Mouse (Mus musculus): ENCODE measurements around the gene Lrrc72. TPM values are rescaled to one million over a fixed set of nuclear protein-coding genes. Genes with fewer than 3 reads are reported as not detected.
"Not testable (repeated sequence)": the region's sequence is repeated elsewhere in the genome, so short reads cannot be mapped to it uniquely, and the experiment has no call there.

Lrrc72 gene
- not detected for total RNA-seq (2022)

DNA sequence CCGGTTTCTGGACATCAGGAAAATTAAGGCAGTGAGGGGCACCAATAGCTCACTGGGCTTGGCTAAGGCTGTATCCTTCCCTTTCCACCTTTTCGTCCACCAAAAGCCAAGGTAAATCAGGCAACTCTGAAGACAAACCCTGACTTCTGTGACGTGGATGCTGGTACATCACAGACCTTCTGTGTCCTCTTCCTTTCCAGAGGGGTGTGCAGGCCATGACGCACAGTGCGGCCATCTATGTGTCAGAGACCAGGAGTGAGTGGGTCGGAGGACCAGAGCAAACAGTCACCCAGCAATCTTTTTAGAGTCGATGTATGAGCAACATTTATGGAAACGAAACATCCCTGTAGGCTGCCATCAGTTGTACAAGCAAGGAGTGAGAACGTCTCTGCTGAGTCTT, at the start of gene Lrrc72:
Gene Lrrc72 (minus strand): TSS at position 101 of the 400 bp plus-strand sequence.
- DNase-seq, result no peak

DNA sequence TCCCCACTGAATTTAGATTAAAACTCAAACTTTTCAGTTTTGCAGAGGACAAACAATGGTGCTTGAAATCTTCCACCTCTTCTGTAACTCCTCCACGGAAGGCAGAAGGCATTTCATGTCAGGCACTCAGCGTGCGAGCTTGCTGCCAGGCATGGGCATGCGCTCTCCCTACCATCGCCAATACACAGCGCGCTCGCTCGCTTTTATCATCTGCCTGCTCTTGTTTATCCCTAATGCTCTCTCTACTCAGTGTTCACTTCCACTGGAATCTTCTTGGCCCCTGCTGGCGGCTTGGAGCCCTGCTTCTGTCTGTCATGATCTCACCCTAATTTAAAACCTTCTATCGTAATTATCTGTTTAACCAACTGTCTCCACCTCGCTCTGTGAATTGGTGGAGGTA, 49.1 kb upstream of the Lrrc72 start:
- DNase-seq, result no peak

DNA sequence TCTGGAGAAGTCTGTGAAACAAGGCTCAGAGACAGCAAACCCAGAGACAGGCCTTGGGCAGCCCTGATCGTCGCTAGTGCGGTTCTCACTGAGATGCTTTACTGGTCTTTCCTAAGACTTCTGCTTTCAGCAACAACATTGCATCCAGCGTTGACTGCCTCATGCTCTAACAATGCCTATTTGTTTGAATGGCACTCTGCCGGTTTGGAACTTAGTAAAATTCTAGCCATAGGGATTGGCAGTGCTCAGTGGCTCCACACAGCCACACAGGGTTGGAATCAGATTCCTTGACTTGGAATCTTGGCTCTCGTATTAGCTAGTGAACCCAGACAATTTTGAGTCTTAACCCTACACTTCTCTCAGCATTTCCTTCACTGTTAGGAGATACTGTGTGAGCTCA, 38.1 kb upstream of the Lrrc72 start:
- DNase-seq, result no peak

DNA sequence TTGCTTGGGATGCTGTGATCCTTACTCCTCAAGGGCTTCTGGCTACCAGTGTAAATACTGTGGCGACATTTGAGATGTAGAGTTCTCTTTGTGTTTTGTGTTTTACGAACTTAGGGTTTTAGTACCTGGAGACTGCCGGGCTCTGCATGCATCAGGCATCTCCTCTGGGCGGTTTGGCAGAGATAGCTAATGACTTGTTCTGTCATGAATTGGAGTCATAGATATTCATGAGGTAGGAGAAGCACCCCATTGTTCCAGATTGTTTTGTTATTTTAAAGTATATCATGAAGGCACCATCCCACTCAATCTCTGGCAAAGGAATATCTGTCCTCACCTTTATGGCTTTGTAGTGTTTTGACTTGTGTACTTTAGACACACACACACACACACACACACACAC, 37.3 kb upstream of the Lrrc72 start:
- no peak for DNase-seq

DNA sequence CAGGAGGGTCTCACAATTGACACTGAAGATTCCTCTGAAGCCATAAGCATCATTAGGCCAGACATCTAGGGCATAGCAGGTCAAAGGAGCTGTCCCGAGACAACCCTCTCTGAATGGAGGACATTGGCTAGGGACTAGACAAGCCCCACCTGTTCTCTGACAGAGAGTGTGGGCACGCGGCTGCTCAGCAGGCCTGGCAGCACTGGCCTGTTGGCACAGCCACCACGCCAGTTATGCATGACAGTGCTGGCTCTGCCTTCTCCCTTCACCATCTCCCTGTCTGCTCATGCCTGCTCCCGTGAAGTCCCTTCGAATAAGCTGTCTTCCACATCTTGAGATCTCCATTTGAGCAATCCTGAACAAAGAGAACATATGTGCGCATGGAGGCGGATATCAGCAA, 36.4 kb upstream of the Lrrc72 start:
- no peak for DNase-seq

DNA sequence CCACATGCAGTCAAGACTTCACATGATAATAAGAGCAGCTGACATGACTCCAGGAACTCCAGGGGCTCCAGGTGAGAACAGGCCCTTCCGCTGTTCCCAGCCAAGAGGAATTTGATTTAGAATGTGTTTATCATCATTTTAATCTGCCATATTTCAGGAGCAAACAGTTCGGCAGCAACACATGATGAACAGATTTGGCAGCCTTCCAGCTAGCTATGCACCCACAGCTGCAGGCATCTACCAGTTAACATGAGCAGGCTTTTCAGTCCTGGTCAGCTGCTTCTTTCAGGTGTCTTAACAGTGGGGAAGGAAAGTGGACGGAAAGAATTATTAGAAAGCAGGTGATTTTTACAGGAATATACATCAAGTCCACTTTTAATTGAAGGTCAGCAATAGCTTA, 21.6 kb upstream of the Lrrc72 start:
- no peak for DNase-seq

DNA sequence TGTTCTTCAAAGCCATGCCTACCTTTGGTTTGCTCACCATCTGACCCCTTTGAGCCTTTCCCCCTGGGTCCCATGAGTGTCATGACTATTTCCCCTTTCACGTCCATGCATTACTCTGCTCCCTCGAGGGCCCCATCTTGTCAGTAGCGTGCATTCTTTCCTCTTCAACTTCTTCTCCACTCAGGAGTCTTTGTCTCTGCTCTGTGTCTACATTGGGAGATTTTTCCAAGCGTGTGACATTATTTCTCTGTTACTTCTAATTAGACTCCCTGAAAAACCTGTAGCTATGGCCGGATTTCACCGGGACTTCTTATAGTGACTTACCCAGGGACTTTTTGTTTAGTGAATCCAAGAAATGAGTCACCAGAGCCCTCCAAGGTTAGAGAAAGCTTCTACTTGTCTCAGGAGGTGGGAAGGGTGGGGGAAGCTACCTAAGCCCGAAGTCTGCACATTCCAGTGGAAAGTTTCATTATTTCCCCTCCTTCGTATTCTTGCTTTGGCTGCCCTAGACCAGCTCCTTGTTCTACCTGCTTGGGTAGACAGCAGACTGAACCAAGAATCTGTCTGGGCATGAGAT, 14.6 kb upstream of the Lrrc72 start:
- DNase-seq, result no peak

DNA sequence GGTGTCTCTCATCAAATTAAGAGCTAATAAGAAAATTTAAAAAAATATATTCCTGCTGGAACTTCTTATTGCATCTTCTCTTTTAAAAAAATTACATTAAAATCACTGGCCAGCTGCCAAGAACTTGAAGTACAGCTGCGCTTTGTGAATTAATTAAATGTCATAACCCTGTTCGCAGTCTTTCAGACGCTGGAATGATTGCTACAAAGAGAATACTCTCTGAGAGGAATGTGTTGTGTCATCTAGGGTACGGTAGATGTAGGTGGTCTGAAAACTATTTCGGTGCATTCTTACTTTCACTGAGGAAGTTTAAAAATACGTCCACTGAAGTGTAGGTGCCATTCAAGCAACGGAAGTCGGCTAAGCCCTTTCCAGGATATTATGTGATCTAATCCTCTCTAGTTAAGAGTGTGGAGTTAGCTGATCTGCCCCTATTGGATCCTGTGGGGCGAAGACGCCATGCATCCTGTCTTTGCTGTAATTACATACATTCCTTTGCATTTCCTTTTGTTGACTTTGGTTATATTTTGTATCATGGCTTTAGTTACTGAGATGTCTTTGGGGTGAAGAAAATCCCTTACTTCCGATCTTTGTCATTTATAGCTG, 9.0 kb upstream of the Lrrc72 start:
- DNase-seq, result no peak

DNA sequence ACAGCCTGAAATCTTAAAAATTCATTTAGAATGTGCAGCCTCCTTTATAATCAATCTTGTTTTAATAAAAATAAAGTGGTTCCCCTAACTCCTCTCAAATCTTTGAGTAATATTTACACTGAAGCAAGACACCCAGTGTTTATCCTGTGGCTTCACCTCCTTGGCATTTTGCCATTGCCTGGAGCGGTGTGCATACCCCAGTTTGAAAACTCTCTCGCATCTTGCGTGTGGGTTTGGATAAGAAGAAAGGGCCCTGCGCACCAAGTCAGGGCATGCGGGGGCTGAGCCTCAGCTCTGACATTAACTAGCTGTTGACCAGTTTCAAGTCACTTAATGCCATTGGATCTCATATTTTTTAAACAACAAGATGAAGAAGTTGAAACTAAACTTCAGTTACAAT, 2.2 kb upstream of the Lrrc72 start:
- no peak for DNase-seq

DNA sequence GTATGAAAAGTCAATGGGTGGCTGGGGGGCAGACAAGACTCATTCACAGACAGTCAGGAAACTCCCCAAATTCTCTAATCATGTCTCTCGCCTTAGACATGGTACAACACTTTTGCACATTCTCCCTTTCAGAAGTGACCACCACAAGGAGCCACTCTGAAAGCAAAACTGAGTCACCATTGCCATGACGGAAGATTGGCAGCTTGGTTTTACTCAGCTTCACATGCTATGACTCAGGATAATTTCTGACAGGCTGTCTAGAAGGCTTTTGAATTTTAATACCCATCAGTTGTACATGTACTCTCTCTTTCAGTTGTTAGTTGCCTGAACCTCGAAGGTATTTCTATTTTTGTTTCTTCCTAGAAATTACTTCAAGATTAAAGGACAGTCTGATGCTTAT, 12.0 kb downstream of the Lrrc72 start:
- DNase-seq, result no peak

DNA sequence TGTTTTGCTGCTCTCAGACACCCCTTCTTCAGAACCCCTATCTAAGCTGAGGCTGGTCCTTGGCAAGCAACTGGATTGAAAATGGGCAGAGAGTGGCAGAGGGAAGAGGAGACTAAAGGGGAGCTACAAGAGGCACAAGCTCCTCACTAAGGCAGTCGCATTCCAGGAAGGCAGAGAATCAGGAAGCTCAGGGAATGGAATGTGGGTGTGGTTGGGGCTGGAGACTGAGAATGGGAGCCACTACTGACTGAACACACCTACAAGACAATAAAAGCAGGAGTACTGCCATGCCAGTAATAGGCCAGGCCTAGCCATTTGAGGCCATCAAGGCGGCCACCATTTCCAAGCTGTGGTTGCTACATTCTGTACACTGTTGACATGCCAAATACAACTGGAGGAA, 21.8 kb downstream of the Lrrc72 start:
- DNase-seq, result no peak

DNA sequence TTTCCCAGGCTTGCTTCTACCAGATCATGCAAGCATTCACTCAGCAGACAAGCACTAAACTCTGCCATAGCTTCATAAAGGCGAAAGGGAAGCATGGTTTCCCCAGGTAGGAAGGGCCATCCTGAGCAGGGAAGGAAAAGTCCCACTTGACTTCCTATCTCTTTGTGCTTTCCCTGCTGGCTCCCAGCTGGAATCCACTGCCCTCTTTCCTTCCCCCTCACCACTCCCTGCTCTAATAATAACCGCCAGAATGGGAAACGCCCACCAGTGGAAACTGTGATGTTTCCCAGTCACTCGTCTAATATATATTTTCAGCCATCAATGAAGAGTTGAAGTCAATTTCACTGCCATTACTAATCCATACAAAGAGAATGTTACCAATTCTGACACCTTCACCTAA, 28.8 kb downstream of the Lrrc72 start:
- DNase-seq, result no peak

DNA sequence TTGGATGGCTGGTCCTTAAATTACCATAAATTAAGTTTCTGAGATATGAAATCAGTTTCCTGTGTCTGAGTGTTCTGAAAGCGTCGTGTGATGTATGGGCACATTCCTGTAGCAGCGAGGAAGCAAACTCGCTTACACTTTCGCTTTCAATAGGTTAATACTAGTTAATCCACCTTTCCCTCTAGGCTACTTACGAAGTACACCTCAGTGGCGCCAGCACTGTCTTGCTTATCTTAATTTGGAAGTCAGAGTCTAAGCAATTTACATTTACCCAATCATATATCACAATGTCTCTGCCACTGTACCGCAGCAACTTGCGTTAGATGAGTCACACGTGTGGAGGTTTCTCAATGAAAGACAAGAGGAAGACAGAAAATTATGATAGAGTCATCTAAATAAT, 36.3 kb downstream of the Lrrc72 start:
- DNase-seq, result no peak

DNA sequence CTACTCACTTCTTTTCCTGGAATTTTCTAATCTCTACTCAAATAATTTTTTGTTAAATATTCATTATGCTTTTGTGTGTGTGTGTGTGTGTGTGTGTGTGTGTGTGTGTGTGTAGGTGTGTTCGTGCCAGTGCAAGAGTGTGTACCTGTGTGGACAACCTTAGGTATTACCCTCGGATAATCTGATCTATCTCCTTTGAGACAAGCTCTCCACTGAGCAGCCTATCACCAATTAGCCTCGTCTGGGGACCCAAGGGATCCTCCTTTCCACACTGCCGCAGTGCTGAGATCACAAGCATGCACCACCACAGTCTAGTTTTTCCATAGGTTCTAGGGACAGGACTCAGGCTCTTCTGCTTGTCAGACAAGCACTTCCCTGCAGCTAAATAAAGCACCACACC, 37.0 kb downstream of the Lrrc72 start:
- DNase-seq, result no peak

DNA sequence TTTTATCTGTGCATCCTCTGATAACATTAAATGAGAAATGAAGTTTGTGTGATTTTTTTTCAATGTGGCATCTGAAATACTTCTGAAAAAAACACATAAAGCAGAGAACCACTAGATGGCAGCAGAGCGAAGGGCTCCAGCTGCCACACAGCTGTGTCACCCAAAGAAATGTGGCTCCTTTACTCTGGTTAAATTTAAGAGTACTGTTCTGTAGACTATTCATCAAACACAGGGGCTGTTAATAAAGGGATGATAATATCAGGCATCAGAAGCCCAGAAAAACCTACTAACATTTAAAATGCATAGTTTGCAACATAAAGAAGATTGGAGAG, 38.1 kb downstream of the Lrrc72 start:
- DNase-seq, result no peak

DNA sequence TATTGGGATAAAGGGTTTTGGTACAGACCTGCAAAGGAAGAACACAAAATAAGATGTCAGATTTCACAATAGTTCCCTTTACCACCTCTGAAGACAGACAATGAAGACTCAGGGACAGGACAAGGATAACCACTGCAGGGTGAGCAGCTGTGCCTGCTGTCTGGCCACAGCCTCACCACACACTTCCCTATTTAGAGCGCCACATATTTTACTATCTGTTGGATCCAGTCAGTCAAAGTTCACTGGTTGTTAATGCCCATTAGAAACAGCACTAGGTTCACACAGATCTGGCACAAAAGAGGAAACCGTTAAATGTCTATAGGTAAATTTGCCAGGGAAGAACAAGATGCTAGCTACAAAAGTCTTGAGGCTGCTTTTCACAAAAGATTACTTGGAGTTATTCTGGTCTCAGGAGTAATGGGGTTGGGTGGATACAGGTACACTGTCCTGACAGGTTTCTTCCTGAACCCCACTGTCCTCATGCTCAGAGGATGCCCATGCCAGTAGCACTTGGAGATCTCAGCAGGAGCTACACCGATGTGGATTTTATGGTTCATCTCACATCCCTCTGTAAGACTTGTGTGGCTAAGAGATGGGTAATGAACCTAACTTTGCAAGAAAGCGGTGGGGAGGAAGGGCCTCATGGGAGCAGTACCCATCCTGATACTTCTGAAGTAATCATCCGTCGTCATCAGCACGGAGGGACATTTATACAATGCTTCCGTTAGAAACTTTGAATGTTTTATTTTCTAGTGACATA, 38.6 kb downstream of the Lrrc72 start:
- no peak for DNase-seq

DNA sequence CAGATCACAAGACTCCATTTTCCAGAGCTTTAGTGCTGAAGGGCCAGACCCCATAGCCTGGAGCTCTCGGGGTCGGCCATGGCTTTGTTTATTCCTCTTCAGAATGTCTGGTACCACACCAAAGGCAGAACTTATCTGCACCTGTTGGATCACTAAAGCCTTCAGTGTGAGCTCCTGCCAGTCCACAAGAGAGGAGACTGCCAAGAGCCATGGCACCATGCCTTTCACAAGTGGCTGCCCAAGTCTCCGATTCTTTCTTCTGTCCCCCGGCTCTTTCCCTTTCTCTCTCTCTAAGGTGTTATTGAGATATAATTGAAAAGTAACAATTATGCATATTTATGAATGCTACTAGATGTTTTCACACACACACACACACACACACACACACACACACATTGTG, 43.1 kb downstream of the Lrrc72 start:
- no peak for DNase-seq

DNA sequence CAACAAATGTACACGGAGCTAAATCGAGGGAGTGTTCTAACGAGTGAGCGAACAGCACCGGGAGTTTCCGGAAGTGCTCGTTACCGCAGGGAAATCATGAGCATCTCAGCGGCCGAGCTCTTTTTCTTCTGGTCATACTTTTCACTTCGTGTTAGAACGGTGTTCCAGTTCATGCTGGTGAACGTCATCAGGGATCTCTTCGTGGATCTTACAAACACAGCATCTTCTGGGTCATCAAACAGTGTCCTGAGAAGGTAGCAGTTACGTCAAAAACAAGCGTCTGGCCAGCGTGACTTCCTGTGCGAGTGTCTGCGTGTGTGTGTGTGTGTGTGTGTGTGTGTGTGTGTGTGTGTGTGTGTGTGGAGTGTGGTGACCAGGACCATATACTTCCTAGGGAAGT, 44.7 kb downstream of the Lrrc72 start:
- no peak for DNase-seq

DNA sequence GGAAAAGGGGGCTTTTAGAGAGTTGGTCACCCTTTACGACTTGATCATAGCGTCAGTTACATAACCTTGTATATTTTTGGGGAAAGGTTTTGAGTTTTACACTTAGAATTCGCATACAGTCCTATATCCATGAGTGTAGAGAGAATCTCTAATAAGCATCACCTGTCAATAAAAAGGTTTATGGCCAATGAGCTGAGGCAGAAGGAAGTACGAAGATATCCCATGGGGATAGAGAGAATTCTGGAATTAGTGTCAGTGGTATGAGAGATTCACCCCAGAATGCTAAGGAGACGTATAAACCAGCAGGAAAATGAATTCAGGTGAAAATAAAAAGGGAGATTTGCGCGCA, 45.4 kb downstream of the Lrrc72 start:
- DNase-seq, result no peak

DNA sequence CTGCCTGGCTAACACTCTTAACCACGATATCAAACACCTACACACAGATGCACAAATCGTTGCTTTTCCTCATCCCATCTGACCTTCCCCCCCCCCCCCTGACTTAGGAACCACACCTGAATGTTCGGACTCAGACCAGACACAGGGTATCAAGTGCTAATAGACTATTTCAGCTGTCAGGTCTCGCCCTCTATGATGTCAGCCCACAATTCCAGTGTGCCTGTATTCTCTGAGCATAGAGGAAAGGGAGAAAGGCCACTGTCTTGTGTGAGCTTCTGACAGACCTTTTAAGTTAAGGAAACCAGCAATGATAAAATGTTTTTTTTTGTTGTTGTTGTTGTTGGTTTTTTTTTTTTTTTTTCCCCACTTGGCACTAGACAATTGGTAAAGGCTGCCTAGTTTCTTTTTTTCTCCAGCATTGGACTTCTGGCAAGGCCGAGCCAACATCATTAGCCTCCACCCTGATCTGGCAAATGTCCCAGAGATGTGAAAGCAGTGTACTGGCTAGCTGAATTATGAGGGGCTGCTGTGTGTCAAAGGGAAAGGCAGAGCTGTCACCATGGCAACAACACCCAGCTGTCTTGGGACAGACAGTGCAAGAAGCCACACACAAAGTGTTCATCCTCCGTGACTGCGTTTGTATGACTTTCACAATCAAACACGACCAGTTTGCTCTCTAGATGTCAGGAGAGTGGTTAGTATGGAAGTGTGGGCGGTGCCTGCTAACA, 46.0 kb downstream of the Lrrc72 start:
- DNase-seq, result peak; percentile 55

DNA sequence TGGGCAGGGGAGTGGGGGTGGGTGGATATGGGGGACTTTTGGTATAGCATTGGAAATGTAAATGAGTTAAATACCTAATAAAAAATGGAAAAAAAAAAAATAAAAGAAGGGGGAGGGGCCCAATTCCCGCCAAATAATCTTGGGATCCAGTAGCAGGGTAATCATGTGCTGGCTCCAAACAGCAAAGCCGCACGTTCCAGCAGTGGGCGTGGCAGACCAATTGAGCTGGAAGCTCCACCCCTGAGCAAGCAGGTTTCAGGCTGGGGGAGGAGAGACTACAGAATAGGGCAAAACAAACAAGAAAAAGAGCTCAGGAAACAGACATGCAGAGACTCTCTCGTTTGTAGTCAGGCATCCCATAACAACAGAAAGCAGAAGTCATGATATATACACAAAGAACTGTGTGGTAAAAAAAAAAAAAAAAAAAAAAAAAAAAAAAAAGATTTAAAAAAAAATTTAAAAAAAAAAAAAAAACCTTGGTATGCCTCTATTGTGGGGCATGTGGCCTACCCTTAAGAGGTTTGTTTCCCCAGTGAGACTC, 47.5 kb downstream of the Lrrc72 start:
- DNase-seq, result not testable (repeated sequence)

DNA sequence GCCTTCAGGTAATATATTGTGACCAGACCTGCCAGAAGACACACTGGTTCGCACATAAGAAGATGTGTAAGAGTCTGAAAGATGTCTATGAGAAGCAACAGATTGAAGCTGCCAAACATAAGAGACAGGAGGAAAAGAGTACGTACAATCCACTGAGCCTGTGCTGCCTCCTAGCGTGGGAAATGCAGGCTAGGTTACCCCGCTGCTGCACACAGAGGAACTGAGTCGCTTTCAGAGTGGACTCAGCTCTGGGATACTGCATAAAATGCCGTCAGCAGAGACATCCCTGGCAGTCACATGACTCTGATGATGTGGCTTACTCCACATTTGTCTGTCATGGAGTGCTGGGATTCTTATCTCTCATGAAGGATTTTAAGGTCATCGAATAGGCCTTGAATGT, 58.2 kb downstream of the Lrrc72 start:
- DNase-seq, result no peak

DNA sequence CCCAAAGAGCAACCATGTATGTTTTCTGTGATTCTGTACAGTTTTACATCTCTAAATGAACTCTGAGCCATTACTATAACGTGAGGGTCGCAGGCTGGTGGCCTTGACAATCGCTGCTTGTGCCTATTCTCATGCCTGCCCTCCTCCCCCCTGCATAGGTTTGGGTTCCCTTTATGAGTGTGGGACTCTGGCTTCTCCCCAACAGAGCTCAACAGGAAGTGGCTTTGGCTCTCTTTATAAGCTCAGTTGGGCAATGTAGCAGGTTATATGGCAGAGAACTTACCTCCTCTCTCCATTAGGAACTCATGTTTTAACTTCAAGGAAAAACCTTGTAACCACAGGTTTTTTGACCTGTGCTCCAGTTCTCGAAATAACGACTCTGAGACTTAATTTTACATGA, 62.9 kb downstream of the Lrrc72 start:
- no peak for DNase-seq

DNA sequence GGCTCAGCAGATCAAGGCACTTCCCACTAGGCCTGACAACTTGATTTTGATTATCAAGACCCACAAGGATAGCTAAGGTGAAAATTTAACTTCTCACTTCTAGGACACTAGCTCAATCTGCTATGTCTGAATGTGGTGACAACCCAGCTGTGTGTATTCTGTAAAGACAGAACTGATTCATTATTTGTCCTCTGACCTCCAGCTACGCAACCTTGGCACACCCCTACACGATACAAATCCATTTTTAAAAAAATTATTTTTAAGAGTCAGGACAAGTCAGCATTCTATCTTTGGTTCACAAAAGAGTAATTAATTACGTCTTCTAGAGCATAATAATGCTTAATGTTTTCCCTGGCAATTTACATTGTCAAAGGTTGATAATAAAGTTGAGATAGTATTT, 63.6 kb downstream of the Lrrc72 start:
- no peak for DNase-seq
